Mouse (Mus musculus): ENCODE measurements around the gene Rnase2b. TPM values are rescaled to one million over a fixed set of nuclear protein-coding genes. Genes with fewer than 3 reads are reported as not detected.

Rnase2b gene
- total RNA-seq, 2 experiments from 2014 or later = 0.92 to 8.9 TPM

Other genes starting within 250 kb of the Rnase2b start
- gene Osgep, start 237.4 kb upstream of the Rnase2b start, total RNA-seq (2015) = 101 and 107 TPM in 2 replicates
- gene Osgep, start 237.4 kb upstream of the Rnase2b start, total RNA-seq (2017) = 87.9 and 125 TPM in 2 replicates
- 46.3 and 64.2 TPM in 2 replicates for gene Apex1, start 237.3 kb upstream of the Rnase2b start, total RNA-seq (2015)
- 34.8 and 47.0 TPM in 2 replicates for gene Apex1, start 237.3 kb upstream of the Rnase2b start, total RNA-seq (2017)
- gene Pip4p1, start 231.4 kb upstream of the Rnase2b start, total RNA-seq (2015) = 115 and 118 TPM in 2 replicates
- 38.5 and 39.9 TPM in 2 replicates for gene Pip4p1, start 231.4 kb upstream of the Rnase2b start, total RNA-seq (2017)
- gene Pnp, start 231.2 kb upstream of the Rnase2b start, total RNA-seq (2015) = 329 and 405 TPM in 2 replicates
- gene Pnp, start 231.2 kb upstream of the Rnase2b start, total RNA-seq (2017) = 158 and 204 TPM in 2 replicates
- 43.8 TPM in 1 of 2 replicates, not detected in the other for gene Gm49342, start 217.7 kb upstream of the Rnase2b start, total RNA-seq (2015)
- 161 and 177 TPM in 2 replicates for gene Gm49342, start 217.7 kb upstream of the Rnase2b start, total RNA-seq (2017)
- gene Pnp2, start 206.3 kb upstream of the Rnase2b start, total RNA-seq (2015) = 14.4 and 16.7 TPM in 2 replicates
- gene Pnp2, start 206.3 kb upstream of the Rnase2b start, total RNA-seq (2017) = 6.7 and 9.6 TPM in 2 replicates
- gene Rnase10, start 154.5 kb upstream of the Rnase2b start, total RNA-seq (2015) = not detected in 2 replicates
- not detected in 2 replicates for gene Rnase10, start 154.5 kb upstream of the Rnase2b start, total RNA-seq (2017)
- 0.11 TPM in 1 of 2 replicates, not detected in the other for gene Rnase9, start 120.4 kb upstream of the Rnase2b start, total RNA-seq (2015)
- not detected in 2 replicates for gene Rnase9, start 120.4 kb upstream of the Rnase2b start, total RNA-seq (2017)
- gene Rnase11, start 112.1 kb upstream of the Rnase2b start, total RNA-seq (2015) = not detected in 2 replicates
- not detected in 2 replicates for gene Rnase11, start 112.1 kb upstream of the Rnase2b start, total RNA-seq (2017)
- 11.4 and 11.6 TPM in 2 replicates for gene Rnase12, start 104.6 kb upstream of the Rnase2b start, total RNA-seq (2015)
- gene Rnase12, start 104.6 kb upstream of the Rnase2b start, total RNA-seq (2017) = 8.2 and 10.4 TPM in 2 replicates
- not detected in 2 replicates for gene Olfr750, start 87.8 kb upstream of the Rnase2b start, total RNA-seq (2015)
- not detected in 2 replicates for gene Olfr750, start 87.8 kb upstream of the Rnase2b start, total RNA-seq (2017)
- 36.2 and 44.8 TPM in 2 replicates for gene Rnase4, start 71.2 kb upstream of the Rnase2b start, total RNA-seq (2015)
- 21.0 and 22.3 TPM in 2 replicates for gene Rnase4, start 71.2 kb upstream of the Rnase2b start, total RNA-seq (2017)
- gene Ang, start 71.1 kb upstream of the Rnase2b start, total RNA-seq (2015) = 8.2 and 10.0 TPM in 2 replicates
- gene Ang, start 71.1 kb upstream of the Rnase2b start, total RNA-seq (2017) = 9.4 and 13.7 TPM in 2 replicates
- not detected in 2 replicates for gene Eddm3b, start 47.8 kb upstream of the Rnase2b start, total RNA-seq (2015)
- not detected in 2 replicates for gene Eddm3b, start 47.8 kb upstream of the Rnase2b start, total RNA-seq (2017)
- 288 and 294 TPM in 2 replicates for gene Rnase6, start 38.4 kb upstream of the Rnase2b start, total RNA-seq (2015)
- 303 and 351 TPM in 2 replicates for gene Rnase6, start 38.4 kb upstream of the Rnase2b start, total RNA-seq (2017)
- not detected in 2 replicates for gene Rnase1, start 15.5 kb upstream of the Rnase2b start, total RNA-seq (2015)
- not detected in 2 replicates for gene Rnase1, start 15.5 kb upstream of the Rnase2b start, total RNA-seq (2017)
- not detected in 2 replicates for gene Ang2, start 36.9 kb downstream of the Rnase2b start, total RNA-seq (2015)
- not detected in 2 replicates for gene Ang2, start 36.9 kb downstream of the Rnase2b start, total RNA-seq (2017)
- gene Ear14, start 41.1 kb downstream of the Rnase2b start, total RNA-seq (2015) = not detected in 2 replicates
- not detected in 2 replicates for gene Ear14, start 41.1 kb downstream of the Rnase2b start, total RNA-seq (2017)
- gene Rnase2a, start 93.9 kb downstream of the Rnase2b start, total RNA-seq (2015) = 5.9 and 6.8 TPM in 2 replicates
- 5.3 and 9.2 TPM in 2 replicates for gene Rnase2a, start 93.9 kb downstream of the Rnase2b start, total RNA-seq (2017)
- not detected in 2 replicates for gene Gm7247, start 199.5 kb downstream of the Rnase2b start, total RNA-seq (2015)
- not detected in 2 replicates for gene Gm7247, start 199.5 kb downstream of the Rnase2b start, total RNA-seq (2017)
- not detected in 2 replicates for gene Vmn2r88, start 248.6 kb downstream of the Rnase2b start, total RNA-seq (2015)
- gene Vmn2r88, start 248.6 kb downstream of the Rnase2b start, total RNA-seq (2017) = not detected in 2 replicates